Mouse (Mus musculus) olfactory bulb, adult 2 months (tissue): ENCODE data around the gene Arhgef3.

ENCODE experiments used
- CTCF ChIP-seq: fragments of 200-500 bp; IDR thresholded peaks from 2 replicates; pipeline ENCODE4 v1.5.1; 2012; ENCODE audit warnings: low read depth, mild to moderate bottlenecking, low read length, moderate library complexity; ENCODE audit not compliant: insufficient read depth
- POLR2A ChIP-seq: fragments of 200-500 bp; IDR thresholded peaks from 2 replicates; pipeline ENCODE4 v1.6.1; 2012; ENCODE audit warnings: mild to moderate bottlenecking, low read depth, low read length, moderate library complexity; ENCODE audit not compliant: insufficient read depth

DNA sequence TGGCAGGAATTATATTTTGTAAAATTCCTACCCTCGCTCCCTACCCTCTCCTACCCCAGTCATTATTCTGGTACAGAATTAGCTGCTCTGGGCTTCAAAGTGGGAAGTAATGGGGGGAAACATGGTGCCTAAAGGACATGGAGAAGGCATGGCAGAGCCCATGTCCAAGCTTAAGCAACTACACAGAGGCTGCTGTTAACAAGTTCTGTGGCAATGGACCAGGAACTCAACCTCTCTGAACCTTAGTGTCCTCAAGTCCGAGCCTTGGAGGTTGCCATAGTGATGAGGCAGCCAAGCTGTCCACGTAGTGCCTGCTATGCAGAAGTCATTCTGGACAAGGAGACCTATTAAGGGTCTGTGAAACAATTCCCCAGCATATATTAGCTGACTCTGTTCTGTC, 111.6 kb downstream of the Arhgef3 start:
- no peak for TF ChIP-seq CTCF
- no peak for TF ChIP-seq POLR2A
